ENCODE assay signal across 7 mouse cellular contexts in genomic region chr15:99332921-99333675, GRCm38 (mm10). TPM values are rescaled to one million over a fixed set of nuclear protein-coding genes. Genes with fewer than 3 reads are reported as not detected.
DNase-seq lines count a peak whose midpoint lies in the region; ATAC-seq and TF ChIP-seq lines count a peak whose summit lies in the region.

No protein-coding gene starts in this region.

- peak; percentile 37; the same call in 1 of the 2 replicates for ATAC-seq in hindbrain, embryonic 14.5 days (ENCODE audit: low FRiP score)
- ATAC-seq in limb, embryonic 11.5 days (ENCODE audit: insufficient number of reproducible peaks, low FRiP score, low TSS enrichment, low read depth), result peak; percentile 88
- ATAC-seq in midbrain, embryonic 13.5 days, result no peak

- no peak for TF ChIP-seq RAD21 in MEL (IDR thresholded peaks at IDR 0.05; ENCODE audit: low read depth, low read length)

- no peak overlapping the region for H3K4me2 ChIP-seq in hindbrain, embryonic 14.5 days (replicated peaks)
- peak overlapping the region; percentile 8 for H3K4me2 ChIP-seq in limb, embryonic 11.5 days (ENCODE audit: low read depth, severe bottlenecking)
- H3K4me2 ChIP-seq in midbrain, embryonic 13.5 days (replicated peaks), result no peak overlapping the region

- DNase-seq in MEL (ENCODE audit: low read depth, low spot score), result peak; percentile 93
- DNase-seq in gastrocnemius, adult 18-20 months (ENCODE audit: low spot score), result peak; percentile 84
- DNase-seq in hindbrain, embryonic 14.5 days (ENCODE audit: low spot score), result no peak
- DNase-seq in limb, embryonic 11.5 days (ENCODE audit: low spot score), result peak; percentile 88
- DNase-seq in telencephalon, adult 2 months (ENCODE audit: low read depth, low spot score), result peak; percentile 55

- H3K27me3 ChIP-seq in MEL (ENCODE audit: control insufficient read depth in 1 of 2, insufficient read depth in 2 of 2, low read length in 2 of 2), result no peaks in the 10 kb centered on the region; a peak in 1 of 4 replicates
- H3K27me3 ChIP-seq in hindbrain, embryonic 14.5 days (ENCODE audit: control insufficient read depth, insufficient read depth, low read length), result no peaks in the 10 kb centered on the region
- H3K27me3 ChIP-seq in limb, embryonic 11.5 days (ENCODE audit: control insufficient read depth, insufficient read depth, low read length), result no peaks in the 10 kb centered on the region
- no peaks in the 10 kb centered on the region for H3K27me3 ChIP-seq in midbrain, embryonic 13.5 days

- H3K9me3 ChIP-seq in MEL (replicated peaks; ENCODE audit: insufficient read depth, low read length), result no peaks in the 10 kb centered on the region
- no peaks in the 10 kb centered on the region for H3K9me3 ChIP-seq in hindbrain, embryonic 14.5 days (ENCODE audit: control insufficient read depth, low read length)
- H3K9me3 ChIP-seq in limb, embryonic 11.5 days (ENCODE audit: control insufficient read depth, low read length), result no peaks in the 10 kb centered on the region
- H3K9me3 ChIP-seq in midbrain, embryonic 13.5 days, result no peaks in the 10 kb centered on the region

- WGBS in bone marrow, adult 2 months, result 7% methylated on average over 9 of the region's 9 CpGs
- 71% methylated on average over 9 of the region's 9 CpGs for WGBS in hindbrain, embryonic 14.5 days
- WGBS in limb, embryonic 11.5 days, result 24% methylated on average over 9 of the region's 9 CpGs
- 81% methylated on average over 9 of the region's 9 CpGs for WGBS in midbrain, embryonic 13.5 days

- peaks cover 9 to 35% of the 10 kb centered on the region in 2 experiments for H3K4me1 ChIP-seq in MEL (ENCODE audit: control insufficient read depth in 1 of 2, insufficient read depth in 2 of 2, low read length in 2 of 2)
- peaks cover 37% of the 10 kb centered on the region for H3K4me1 ChIP-seq in bone marrow, adult 2 months (ENCODE audit: control insufficient read depth, insufficient read depth, low read length)
- H3K4me1 ChIP-seq in hindbrain, embryonic 14.5 days (replicated peaks; ENCODE audit: control insufficient read depth, insufficient read depth, low read length), result no peaks in the 10 kb centered on the region; the same call in 1 of the 2 replicates
- H3K4me1 ChIP-seq in limb, embryonic 11.5 days (ENCODE audit: control insufficient read depth, insufficient read depth, low read length), result peaks cover 45% of the 10 kb centered on the region
- H3K4me1 ChIP-seq in midbrain, embryonic 13.5 days (replicated peaks), result no peaks in the 10 kb centered on the region; the same call in 1 of the 2 replicates

- peak in 1 of 2 experiments; percentile 38; a peak in 1 of 4 replicates for TF ChIP-seq POLR2A in MEL (IDR thresholded peaks at IDR 0.05; ENCODE audit: control insufficient read depth in 1 of 2, insufficient read depth in 1 of 2, low read depth in 1 of 2, low read length in 2 of 2, poor library complexity in 1 of 2)
- peak; percentile 33; the same call in 1 of the 2 replicates for TF ChIP-seq POLR2A in bone marrow, adult 2 months (IDR thresholded peaks at IDR 0.05; ENCODE audit: borderline replicate concordance, control insufficient read depth, low read depth, low read length)

- H3K79me2 ChIP-seq in MEL (ENCODE audit: control insufficient read depth, insufficient read depth, low read length, poor library complexity), result no peaks in the 10 kb centered on the region

- TF ChIP-seq EP300 in MEL (IDR thresholded peaks at IDR 0.05; ENCODE audit: low read depth in 1 of 2, low read length in 2 of 2), result peak; percentile 63 to 76; a peak in 3 of 4 replicates

- H3K36me3 ChIP-seq in MEL (ENCODE audit: control insufficient read depth in 1 of 2, insufficient read depth in 2 of 2, low read length in 2 of 2), result peaks cover 0 to 25% of the 10 kb centered on the region in 2 experiments; a peak in 2 of 4 replicates
- H3K36me3 ChIP-seq in hindbrain, embryonic 14.5 days (replicated peaks; ENCODE audit: control insufficient read depth, insufficient read depth), result peaks cover 19% of the 10 kb centered on the region
- peaks cover 10% of the 10 kb centered on the region; the same call in 1 of the 2 replicates for H3K36me3 ChIP-seq in limb, embryonic 11.5 days (ENCODE audit: control insufficient read depth, insufficient read depth, low read length)
- peaks cover 16% of the 10 kb centered on the region for H3K36me3 ChIP-seq in midbrain, embryonic 13.5 days

- H3K27ac ChIP-seq in MEL (ENCODE audit: control insufficient read depth, low read depth, low read length), result peak overlapping the region; percentile 24
- peak overlapping the region; percentile 77 for H3K27ac ChIP-seq in bone marrow, adult 2 months (ENCODE audit: control insufficient read depth, insufficient read depth, low read depth, low read length, poor library complexity)
- H3K27ac ChIP-seq in hindbrain, embryonic 14.5 days, result peak overlapping the region; percentile 56
- peak overlapping the region; percentile 96 for H3K27ac ChIP-seq in limb, embryonic 11.5 days (replicated peaks; ENCODE audit: low read depth, low read length)
- H3K27ac ChIP-seq in midbrain, embryonic 13.5 days, result peak overlapping the region; percentile 66; the same call in 1 of the 2 replicates

- no peak for TF ChIP-seq CTCF in MEL (IDR thresholded peaks at IDR 0.05 in 2 of 3, conservative IDR thresholded peaks at IDR 0.05 in 1 of 3; ENCODE audit: control insufficient read depth in 1 of 3, insufficient read depth in 1 of 3, low read depth in 2 of 3, low read length in 3 of 3, poor library complexity in 1 of 3, severe bottlenecking in 1 of 3)
- TF ChIP-seq CTCF in bone marrow, adult 2 months (IDR thresholded peaks at IDR 0.05; ENCODE audit: control insufficient read depth, insufficient read depth, low read length), result no peak

- no peak overlapping the region; a peak in 1 of 4 replicates for H3K4me3 ChIP-seq in MEL (ENCODE audit: control insufficient read depth in 1 of 2, insufficient read depth in 1 of 2, low read depth in 2 of 2, low read length in 2 of 2)
- no peak overlapping the region for H3K4me3 ChIP-seq in bone marrow, adult 2 months (replicated peaks; ENCODE audit: control insufficient read depth, low read depth, low read length)
- H3K4me3 ChIP-seq in hindbrain, embryonic 14.5 days (replicated peaks; ENCODE audit: low read length), result no peak overlapping the region
- no peak overlapping the region for H3K4me3 ChIP-seq in limb, embryonic 11.5 days (ENCODE audit: low read depth, low read length)
- no peak overlapping the region for H3K4me3 ChIP-seq in midbrain, embryonic 13.5 days (replicated peaks)

- H3K9ac ChIP-seq in MEL (ENCODE audit: control insufficient read depth, low read depth, low read length, poor library complexity, severe bottlenecking), result peak overlapping the region; percentile 14
- no peak overlapping the region for H3K9ac ChIP-seq in hindbrain, embryonic 14.5 days
- peak overlapping the region; percentile 44 for H3K9ac ChIP-seq in limb, embryonic 11.5 days (ENCODE audit: low read length)
- no peak overlapping the region for H3K9ac ChIP-seq in midbrain, embryonic 13.5 days (replicated peaks)

TF ChIP-seq in MEL, 35 proteins besides CTCF, POLR2A, EP300 and RAD21 (continues in another document):
- TF ChIP-seq CHD2 (IDR thresholded peaks at IDR 0.05; ENCODE audit: low read length) (peak; percentile 60; the same call in 1 of the 2 replicates), GATA1 (IDR thresholded peaks at IDR 0.05; ENCODE audit: low read depth, low read length) (no peak)

RNA-seq across cellular contexts. Expression of gene Fmnl3, which starts 37.2 kb away (rescaled TPM):
- 0.04 and 0.10 TPM in 2 replicates for total RNA-seq in MEL (2012; rRNA removed)
- under 1 TPM in 1 of 2 experiments, not detected in 1; 0.06 TPM for polyA plus RNA-seq in MEL (2012; ENCODE audit: insufficient read depth in 1 of 2, insufficient read length in 2 of 2, low read depth in 1 of 2, low replicate concordance in 2 of 2, missing spikeins in 1 of 2)
- polyA plus RNA-seq in bone marrow, adult 2 months (2011; ENCODE audit: insufficient read depth, insufficient read length, low replicate concordance, missing spikeins), result 13.0 and 17.7 TPM in 2 replicates
- total RNA-seq in gastrocnemius, adult 18-20 months (2021), result 1 to 10 TPM; 4.2 to 7.7 TPM
- 9.0 and 9.2 TPM in 2 replicates for polyA plus RNA-seq in hindbrain, embryonic 14.5 days (2014; fragmentation: Nextera tagmentation; extraction: Ambion mirVana)
- polyA plus RNA-seq in limb, embryonic 11.5 days (2014; fragmentation: Nextera tagmentation; extraction: Ambion mirVana), result 26.8 and 31.7 TPM in 2 replicates
- 8.5 and 8.7 TPM in 2 replicates for polyA plus RNA-seq in midbrain, embryonic 13.5 days (2015; fragmentation: Nextera tagmentation; extraction: Ambion mirVana)

RNA-seq across cellular contexts. Expression of gene Fam186b, which starts 37.4 kb away (rescaled TPM):
- not detected in 2 replicates for total RNA-seq in MEL (2012; rRNA removed)
- under 1 TPM in 1 of 2 experiments, not detected in 1; 0.11 TPM for polyA plus RNA-seq in MEL (2012; ENCODE audit: insufficient read depth in 1 of 2, insufficient read length in 2 of 2, low read depth in 1 of 2, low replicate concordance in 2 of 2, missing spikeins in 1 of 2)
- not detected in 2 replicates for polyA plus RNA-seq in bone marrow, adult 2 months (2011; ENCODE audit: insufficient read depth, insufficient read length, low replicate concordance, missing spikeins)
- total RNA-seq in gastrocnemius, adult 18-20 months (2021), result not detected
- 0.39 and 0.81 TPM in 2 replicates for polyA plus RNA-seq in hindbrain, embryonic 14.5 days (2014; fragmentation: Nextera tagmentation; extraction: Ambion mirVana)
- not detected in 2 replicates for polyA plus RNA-seq in limb, embryonic 11.5 days (2014; fragmentation: Nextera tagmentation; extraction: Ambion mirVana)
- 0.35 TPM in 2 replicates for polyA plus RNA-seq in midbrain, embryonic 13.5 days (2015; fragmentation: Nextera tagmentation; extraction: Ambion mirVana)

RNA-seq across cellular contexts. Expression of gene Prpf40b, which starts 38.2 kb away (rescaled TPM):
- 21.6 and 24.7 TPM in 2 replicates for total RNA-seq in MEL (2012; rRNA removed)
- 10 to 100 TPM in 1 of 2 experiments, not detected in 1; 46.4 TPM for polyA plus RNA-seq in MEL (2012; ENCODE audit: insufficient read depth in 1 of 2, insufficient read length in 2 of 2, low read depth in 1 of 2, low replicate concordance in 2 of 2, missing spikeins in 1 of 2)
- polyA plus RNA-seq in bone marrow, adult 2 months (2011; ENCODE audit: insufficient read depth, insufficient read length, low replicate concordance, missing spikeins), result 7.9 and 16.0 TPM in 2 replicates
- total RNA-seq in gastrocnemius, adult 18-20 months (2021), result 10 to 100 TPM; 21.9 to 25.4 TPM
- polyA plus RNA-seq in hindbrain, embryonic 14.5 days (2014; fragmentation: Nextera tagmentation; extraction: Ambion mirVana), result 84.7 and 89.6 TPM in 2 replicates
- polyA plus RNA-seq in limb, embryonic 11.5 days (2014; fragmentation: Nextera tagmentation; extraction: Ambion mirVana), result 51.9 and 57.3 TPM in 2 replicates
- polyA plus RNA-seq in midbrain, embryonic 13.5 days (2015; fragmentation: Nextera tagmentation; extraction: Ambion mirVana), result 115 and 125 TPM in 2 replicates

RNA-seq across cellular contexts. Expression of gene Tmbim6, which starts 59.6 kb away (rescaled TPM):
- total RNA-seq in MEL (2012; rRNA removed), result 216 and 243 TPM in 2 replicates
- polyA plus RNA-seq in MEL (2012; ENCODE audit: insufficient read depth in 1 of 2, insufficient read length in 2 of 2, low read depth in 1 of 2, low replicate concordance in 2 of 2, missing spikeins in 1 of 2), result 100 to 1,000 TPM in 1 of 2 experiments, not detected in 1; 339 TPM
- polyA plus RNA-seq in bone marrow, adult 2 months (2011; ENCODE audit: insufficient read depth, insufficient read length, low replicate concordance, missing spikeins), result 93.5 and 146 TPM in 2 replicates
- 100 to 1,000 TPM; 197 to 208 TPM for total RNA-seq in gastrocnemius, adult 18-20 months (2021)
- polyA plus RNA-seq in hindbrain, embryonic 14.5 days (2014; fragmentation: Nextera tagmentation; extraction: Ambion mirVana), result 262 and 272 TPM in 2 replicates
- polyA plus RNA-seq in limb, embryonic 11.5 days (2014; fragmentation: Nextera tagmentation; extraction: Ambion mirVana), result 225 and 238 TPM in 2 replicates
- 228 and 244 TPM in 2 replicates for polyA plus RNA-seq in midbrain, embryonic 13.5 days (2015; fragmentation: Nextera tagmentation; extraction: Ambion mirVana)

Comparison
In these comparisons a context has a peak if more than half of its experiments do, and no peak if none do; other contexts are left out.
1. H3K27ac ChIP-seq: peak in every context shown above with its lines; median percentile 96 in limb, embryonic 11.5 days; 77 in bone marrow, adult 2 months; 66 in midbrain, embryonic 13.5 days; 56 in hindbrain, embryonic 14.5 days; 24 in MEL.
2. H3K9ac ChIP-seq: peak in MEL (single experiment) and limb, embryonic 11.5 days (single experiment); none in hindbrain, embryonic 14.5 days (single experiment) and midbrain, embryonic 13.5 days (single experiment).